Mouse (Mus musculus) hindbrain, embryonic 10.5 days (tissue): ENCODE measurements around the gene Ptpn1. TPM values are rescaled to one million over a fixed set of nuclear protein-coding genes. Genes with fewer than 3 reads are reported as not detected.

ENCODE experiments used
- polyA plus RNA-seq: library from polyadenylated mRNA; unstranded; fragments of >200 nt; fragmentation: Nextera tagmentation; extraction: Ambion mirVana; gene quantifications from 2 replicates; pipeline ENCODE4 v1.2.1, GENCODE M21; 2016

Ptpn1 gene
- polyA plus RNA-seq, 1 experiment from 2014 or later, result 86.1 TPM

Other genes with a start within 250 kb of the Ptpn1 start
- 1.1 and 1.5 TPM in 2 replicates for gene Cebpb, start 243.1 kb upstream of the Ptpn1 start, polyA plus RNA-seq
- 41.2 and 43.8 TPM in 2 replicates for gene Tmem189, start 242.2 kb upstream of the Ptpn1 start, polyA plus RNA-seq
- gene Ripor3, start 78.6 kb downstream of the Ptpn1 start, polyA plus RNA-seq, result 0.57 and 0.71 TPM in 2 replicates
- gene Pard6b, start 148.9 kb downstream of the Ptpn1 start, polyA plus RNA-seq, result 6.2 and 8.1 TPM in 2 replicates